Mouse (Mus musculus) spleen, postnatal 14 days (tissue): Measurements from ENCODE around the gene Scn5a.

Experiments
- DNase-seq, 2 experiments: peaks; one replicate each; pipeline ENCODE4 v3.0.0; 2021 to 2022; ENCODE audit warnings: low spot score in 2 of 2

The Scn5a gene

DNA sequence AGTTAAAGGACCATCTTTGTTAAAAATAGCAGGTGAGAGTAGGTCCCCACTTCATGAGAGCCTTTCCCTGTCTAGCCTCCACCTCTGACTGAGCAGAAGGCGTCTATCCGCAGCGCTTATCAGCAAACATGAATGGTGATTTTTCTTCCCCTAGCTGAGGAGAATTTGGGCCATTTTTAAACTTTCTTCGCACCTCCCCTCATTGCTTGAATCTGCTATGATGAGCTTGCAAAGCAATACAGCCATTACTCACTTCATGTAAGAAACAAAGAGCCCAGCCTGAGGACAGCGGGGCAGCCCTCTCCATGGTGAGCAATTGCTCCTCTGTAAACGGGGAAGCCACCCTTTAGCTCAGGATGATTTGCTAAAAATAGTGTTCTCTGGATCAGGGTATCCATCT is 14.0 kb downstream of the Scn5a start:
- no peak for DNase-seq

DNA sequence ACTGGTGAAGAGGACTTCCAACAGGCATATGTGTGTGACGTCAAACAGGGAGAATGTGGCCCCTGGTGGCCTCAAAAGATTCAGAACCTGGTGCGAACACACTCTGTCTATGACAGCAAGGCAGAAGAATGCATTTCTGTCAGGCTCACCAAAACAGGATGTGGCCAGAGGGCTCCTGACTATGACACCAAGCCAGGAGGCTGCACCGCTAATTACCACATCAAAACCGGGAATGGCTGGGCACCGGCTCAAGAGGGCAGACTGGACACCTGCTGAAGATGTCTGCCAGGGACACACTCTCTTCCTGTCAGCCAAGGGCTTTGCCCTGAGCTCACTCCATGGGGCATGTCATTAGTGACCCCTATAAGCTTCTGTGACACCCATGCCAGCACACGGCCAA is 15.2 kb downstream of the Scn5a start:
- DNase-seq, result no peak

DNA sequence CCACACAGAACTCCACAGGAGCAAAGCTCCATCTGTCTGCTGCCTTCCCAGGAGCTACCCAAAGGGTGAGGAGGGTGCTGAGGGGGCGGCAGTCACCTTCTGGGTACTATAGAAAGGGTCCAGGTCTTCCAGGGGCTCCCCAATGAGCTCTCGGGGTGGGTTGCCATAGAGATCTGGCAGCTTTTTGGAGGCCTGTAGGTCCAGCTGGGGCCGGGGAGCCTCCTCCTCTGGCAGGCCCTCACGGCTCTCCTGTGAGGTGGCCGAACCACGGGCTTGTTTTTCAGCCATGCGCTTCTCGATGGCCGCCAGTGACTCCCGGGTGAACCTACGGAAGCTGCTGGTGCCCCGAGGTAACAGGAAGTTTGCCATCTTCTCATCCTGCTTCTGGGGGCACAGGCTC is 16.6 kb downstream of the Scn5a start:
- no peak for DNase-seq

DNA sequence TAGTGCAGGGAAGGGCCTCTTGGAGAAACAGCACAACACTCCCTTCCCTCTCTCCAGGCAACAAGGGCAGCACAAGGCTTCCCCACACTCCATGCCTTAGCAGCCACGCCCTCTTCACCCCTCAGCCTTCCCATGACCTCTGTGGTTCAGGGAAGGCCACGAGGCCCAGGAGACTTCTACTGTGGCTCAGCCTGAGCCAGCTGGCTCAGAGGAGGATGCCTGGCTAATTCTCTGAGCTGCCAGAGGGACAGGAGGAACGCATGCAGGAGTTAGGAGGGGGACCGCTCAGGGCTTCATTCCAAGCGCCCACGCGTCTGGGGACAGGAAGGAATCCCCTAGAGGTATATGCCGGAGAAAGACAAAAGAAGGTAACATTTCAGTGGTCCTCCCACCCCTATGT is 17.1 kb downstream of the Scn5a start:
- no peak for DNase-seq

GRCm38 (mm10) chr9:119559537-119560276 is 19.1 kb downstream of the Scn5a start:
- no peak for DNase-seq

DNA sequence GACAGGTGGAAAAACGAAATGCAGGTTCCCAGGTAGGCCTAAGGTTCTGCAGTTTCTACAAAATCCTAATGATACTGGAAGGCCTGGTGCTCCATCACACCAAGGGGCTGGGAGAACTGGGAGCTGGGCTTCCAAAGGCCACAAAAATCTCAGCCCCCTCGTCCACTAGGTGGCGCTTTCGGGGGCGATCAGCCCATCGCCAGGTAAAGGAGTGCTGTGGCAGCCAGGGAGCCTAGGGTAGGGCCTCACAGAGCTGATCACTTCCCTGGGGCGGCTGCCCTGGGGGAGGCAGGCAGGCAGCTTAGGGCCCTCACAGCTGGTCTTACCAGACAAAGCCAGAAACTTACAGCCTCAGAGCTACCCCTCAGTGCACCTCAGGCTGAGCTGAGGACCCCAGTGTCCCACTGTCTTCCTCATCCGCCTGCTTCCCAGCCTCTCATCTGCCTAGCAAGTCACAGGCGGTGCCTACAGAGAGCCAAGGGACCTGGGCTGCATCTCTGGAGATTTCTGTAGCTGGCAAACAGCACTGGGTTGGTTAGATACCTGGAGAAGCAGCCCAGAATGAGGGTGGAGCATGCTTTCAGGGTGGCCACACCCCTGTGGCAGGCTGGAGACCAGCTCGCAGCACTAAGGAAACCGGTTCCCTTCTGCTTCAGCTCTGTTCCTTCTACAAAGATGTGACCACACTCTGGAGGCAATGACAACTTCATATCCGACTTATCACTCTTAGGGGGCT is 20.5 kb downstream of the Scn5a start:
- peak in 1 of 2 experiments; percentile 10 for DNase-seq

- no peak for DNase-seq
Observed at GRCm38 (mm10) chr9:119556043-119556442, 22.8 kb downstream of the Scn5a start.

DNA sequence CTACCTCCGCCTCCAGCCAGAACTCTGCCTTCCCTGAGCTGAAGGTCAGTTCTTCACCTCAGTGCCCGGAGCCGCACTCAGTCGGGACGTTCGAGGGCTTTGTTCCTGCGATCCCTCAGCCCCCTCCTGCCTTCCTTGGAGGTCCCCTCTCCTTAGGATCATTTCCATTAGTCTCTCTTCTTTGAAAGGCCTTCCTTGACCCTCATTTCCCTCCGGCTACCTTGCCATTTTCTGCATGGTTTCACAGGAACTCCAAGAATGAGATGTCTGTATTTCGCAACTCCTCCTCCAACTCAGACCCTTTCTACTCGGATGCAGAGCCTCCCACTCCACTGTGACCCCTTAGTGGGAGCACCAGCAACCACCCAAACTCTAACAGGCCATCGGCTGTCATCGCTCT is 31.3 kb downstream of the Scn5a start:
- no peak for DNase-seq

- DNase-seq, result no peak
Observed at GRCm38 (mm10) chr9:119547128-119547527, 31.7 kb downstream of the Scn5a start.

DNA sequence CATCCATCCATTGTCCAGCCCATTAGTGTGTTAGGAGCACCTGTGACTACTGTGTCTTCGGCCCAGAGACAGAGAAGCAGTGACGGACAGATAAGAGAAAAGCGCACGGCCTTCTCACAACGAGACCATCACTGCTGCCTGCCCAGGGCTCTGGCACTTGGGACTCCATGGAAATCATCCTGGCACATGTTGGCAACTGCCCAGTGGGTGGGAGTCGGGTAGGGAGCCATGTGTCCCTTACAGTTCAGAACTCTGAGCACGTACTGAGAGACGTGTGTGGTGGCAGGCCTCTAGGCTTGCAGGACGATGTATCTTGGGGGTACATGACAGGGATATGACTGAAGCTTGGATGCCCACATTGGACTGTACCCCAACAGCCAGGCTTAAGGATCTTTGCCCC is 38.1 kb downstream of the Scn5a start:
- no peak for DNase-seq

DNA sequence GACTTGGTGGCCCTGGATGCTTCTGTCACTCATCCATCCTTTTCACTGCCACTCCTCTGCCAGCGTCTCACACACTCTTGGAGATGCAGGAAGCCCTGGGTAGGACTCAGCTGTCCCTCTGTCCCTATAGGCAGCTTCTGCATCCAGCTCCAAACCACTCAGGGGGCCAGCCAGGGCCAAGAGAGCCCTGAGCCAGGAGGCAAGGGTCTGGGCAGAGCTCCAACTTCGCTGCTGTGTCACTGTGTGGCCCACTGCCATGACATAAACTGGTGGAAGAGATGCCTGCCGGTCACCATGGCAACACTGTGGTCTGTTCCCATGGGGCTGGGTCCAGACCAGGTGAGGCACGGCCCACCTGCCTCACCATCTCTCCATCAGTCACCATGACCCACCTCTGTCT is 41.0 kb downstream of the Scn5a start:
- no peak for DNase-seq

- DNase-seq, result no peak
Observed at GRCm38 (mm10) chr9:119531684-119532417, 47.0 kb downstream of the Scn5a start.

DNA sequence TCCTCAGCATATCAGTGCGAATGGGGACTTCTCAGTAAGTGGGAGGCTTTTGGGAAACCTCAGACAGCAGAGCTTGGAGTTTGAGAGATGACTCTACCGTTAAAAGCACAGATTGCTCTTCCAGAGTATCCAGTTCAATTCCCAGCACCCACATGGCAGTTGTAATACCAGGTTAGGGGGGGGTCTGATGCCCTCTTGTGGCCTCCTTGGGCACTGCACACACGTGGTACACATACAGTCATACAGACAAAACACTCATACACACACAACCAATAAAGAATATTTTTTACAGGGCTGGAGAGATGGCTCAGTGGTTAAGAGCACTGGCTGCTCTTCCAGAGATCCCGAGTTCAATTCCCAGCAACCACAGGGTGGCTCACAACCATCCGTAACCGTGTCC is 54.3 kb downstream of the Scn5a start:
- DNase-seq, result no peak

DNA sequence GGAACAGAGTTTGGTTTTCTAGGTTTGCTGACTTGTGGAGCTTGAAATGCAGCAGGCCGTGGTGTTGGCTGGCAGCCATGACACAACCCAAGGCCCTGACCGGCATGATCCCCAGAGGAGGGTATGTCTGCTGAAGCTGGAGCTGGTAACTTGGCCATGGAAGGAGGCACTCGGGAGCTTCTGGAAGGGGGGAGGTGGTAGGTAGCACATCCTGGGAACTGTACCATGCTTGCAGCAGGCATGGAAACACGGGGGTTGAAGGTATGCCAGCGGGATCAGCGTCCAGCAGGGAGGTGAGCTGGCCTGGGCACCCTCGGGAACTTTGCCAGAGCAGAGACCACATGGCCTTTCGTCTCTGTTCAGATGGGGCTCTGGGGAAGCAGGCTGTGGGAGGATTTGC is 55.5 kb downstream of the Scn5a start:
- DNase-seq, result no peak

DNA sequence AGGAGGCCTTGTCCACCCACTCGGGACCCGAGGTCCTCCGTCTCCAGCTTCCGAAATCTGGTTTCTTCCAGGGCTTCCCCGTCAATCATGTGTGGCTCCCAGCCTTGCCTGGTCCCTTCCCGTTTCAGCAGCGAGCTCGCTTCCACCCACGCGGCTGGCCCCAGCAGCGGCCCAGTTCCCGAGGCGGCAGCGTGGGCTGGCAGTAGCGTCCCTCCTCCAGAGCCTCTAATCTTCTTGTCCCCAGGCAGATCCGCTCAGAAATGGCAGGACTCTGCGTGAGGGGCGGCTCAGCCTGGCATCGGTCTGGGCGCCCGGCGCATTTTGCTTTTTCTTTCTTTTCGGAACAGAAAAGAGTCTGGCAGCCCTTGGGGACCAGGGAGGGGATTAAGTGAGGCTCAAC is 59.7 kb downstream of the Scn5a start:
- no peak for DNase-seq

- DNase-seq, result no peak
Observed at GRCm38 (mm10) chr9:119518177-119518576, 60.6 kb downstream of the Scn5a start.

DNA sequence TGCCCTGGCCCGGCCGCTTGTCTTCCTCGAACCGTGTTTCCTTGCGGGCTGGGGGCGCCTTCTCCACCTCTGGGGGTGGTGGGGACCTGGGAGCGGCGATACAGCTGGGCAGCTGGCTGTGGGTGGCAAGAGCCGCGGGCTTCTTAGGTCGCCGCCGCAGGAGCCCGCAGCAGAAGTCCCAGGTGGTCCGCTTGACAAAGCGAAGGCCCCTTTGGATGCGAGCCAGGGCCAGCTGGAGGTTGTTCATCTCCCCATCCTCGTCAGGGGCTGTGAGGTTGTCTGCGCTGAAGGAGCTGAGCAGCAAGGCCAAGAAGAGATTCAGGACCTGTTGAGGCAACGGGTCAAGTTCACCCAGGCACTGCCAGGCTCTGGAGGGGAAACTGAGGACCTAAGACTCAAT is 61.3 kb downstream of the Scn5a start:
- DNase-seq, result no peak

DNA sequence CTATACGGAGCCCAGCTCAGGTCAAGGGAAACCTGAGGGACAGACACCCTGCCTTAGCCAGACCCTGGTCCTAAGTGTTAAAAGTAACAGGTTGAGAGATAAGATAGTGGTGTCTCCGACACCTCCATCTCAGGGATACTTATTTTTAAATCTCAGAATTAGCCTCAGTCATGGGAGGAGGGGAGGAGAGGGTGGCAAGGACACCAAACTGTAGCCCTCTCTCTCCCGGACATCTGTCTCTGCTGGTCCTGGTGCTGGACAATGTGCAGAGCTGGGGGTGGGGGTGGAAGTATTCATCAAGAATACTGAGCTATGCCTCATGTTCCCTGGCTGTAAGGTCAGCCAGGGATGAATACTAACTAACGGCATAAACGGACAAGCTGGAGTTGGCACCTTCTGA is 62.0 kb downstream of the Scn5a start:
- no peak for DNase-seq

DNA sequence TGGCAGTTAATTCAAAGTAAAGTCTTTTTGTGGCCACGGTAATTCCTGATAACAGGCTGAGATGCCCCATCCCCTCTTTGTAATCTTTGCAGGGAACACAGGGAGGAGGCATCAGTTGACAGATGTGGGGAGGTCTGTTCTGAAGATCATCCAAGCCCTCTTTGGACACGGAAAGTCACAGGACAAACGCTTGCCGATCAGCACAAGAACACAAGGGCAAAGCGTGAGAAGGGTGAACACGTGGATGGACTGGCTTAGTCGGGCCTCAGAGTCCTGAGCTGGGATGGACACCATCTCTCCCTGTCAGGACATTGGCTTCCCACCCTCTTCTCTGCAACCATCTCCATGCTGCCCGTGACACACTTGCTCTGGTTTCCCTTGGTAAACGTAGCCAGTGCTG is 63.4 kb downstream of the Scn5a start:
- DNase-seq, result no peak

DNA sequence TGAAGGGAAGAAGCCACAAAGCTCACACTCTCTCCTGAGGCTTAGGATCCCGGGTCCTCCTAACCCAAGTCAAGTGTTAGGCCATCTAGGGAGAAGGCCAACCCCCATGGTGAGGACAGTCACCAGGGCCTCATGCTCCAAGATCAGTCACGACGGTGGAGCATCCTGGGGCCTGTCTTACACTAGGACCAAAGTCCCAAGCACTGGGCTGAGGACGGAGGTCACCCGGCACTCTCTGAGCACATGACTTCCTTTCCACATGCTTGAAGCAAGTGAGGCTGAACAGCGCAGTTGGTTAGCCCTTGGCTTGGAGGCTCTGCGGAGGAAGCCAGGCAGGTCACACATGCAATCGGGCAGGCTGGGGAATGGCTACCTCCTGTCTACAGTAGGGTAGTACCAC is 63.8 kb downstream of the Scn5a start:
- no peak for DNase-seq

GRCm38 (mm10) chr9:119513816-119514215 is 65.0 kb downstream of the Scn5a start:
- no peak for DNase-seq

GRCm38 (mm10) chr9:119512993-119513392 is 65.8 kb downstream of the Scn5a start:
- DNase-seq, result no peak

DNA sequence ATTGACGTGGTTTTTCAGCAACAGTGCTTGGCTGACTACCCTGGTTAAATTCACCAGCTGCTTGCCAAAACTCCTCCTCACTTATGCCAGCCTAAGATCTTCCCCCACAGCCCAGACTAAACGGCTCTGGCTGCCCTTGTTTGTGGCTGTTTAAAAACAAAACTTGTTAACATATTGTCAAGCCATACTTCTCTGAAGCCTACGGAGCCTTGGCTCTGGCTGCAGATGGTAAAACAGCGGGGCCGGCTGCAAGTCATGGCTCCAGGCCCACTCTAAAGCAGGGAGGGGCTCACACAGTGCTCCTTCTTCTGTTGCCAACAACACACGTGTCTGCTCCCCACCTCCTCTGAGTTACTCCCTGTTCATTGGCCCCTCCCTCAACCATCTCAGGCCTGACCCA is 67.9 kb downstream of the Scn5a start:
- no peak for DNase-seq
